Mouse (Mus musculus) heart, embryonic 14.5 days (tissue): ENCODE data around the gene Auts2. TPM values are rescaled to one million over a fixed set of nuclear protein-coding genes. Genes with fewer than 3 reads are reported as not detected.

Source experiments
- ATAC-seq: fragments of 200-750 bp; cut with Nextera tagmentation; 2 replicates; pipeline ENCODE4 v1.8.0; 2017; ENCODE audit warnings: low read depth, moderate TSS enrichment; ENCODE audit not compliant: insufficient number of reproducible peaks, insufficient read depth, low FRiP score
- H3K27ac ChIP-seq, 2 experiments: fragments of 200-500 bp in 1 of 2; fragments of 300-500 bp in 1 of 2; sonication (generic) in 1 of 2; replicated peaks in 1 of 2; 2 replicates each; pipeline ENCODE4 v1.5.1; 2012 to 2014; ENCODE audit warnings: low read depth in 2 of 2, low read length in 2 of 2, control low read depth in 1 of 2, mild to moderate bottlenecking in 1 of 2, mixed read lengths in 1 of 2; ENCODE audit not compliant: control insufficient read depth in 1 of 2, insufficient read depth in 1 of 2
- H3K27me3 ChIP-seq: fragments of 300-500 bp; sonication (generic); 2 replicates; pipeline ENCODE4 v1.6.1; 2014; ENCODE audit warnings: mild to moderate bottlenecking, low read length, control low read depth; ENCODE audit not compliant: control insufficient read depth, insufficient read depth
- H3K36me3 ChIP-seq: fragments of 300-500 bp; sonication (generic); 2 replicates; pipeline ENCODE4 v1.6.1; 2014; ENCODE audit warnings: mild to moderate bottlenecking, control low read depth, low read length, mixed read lengths; ENCODE audit not compliant: control insufficient read depth, insufficient read depth
- H3K4me1 ChIP-seq, 2 experiments: fragments of 200-500 bp in 1 of 2; fragments of 300-500 bp in 1 of 2; sonication (generic) in 1 of 2; 2 replicates each; pipeline ENCODE4 v1.6.1; 2012 to 2014; ENCODE audit warnings: low read length in 2 of 2, control low read depth in 1 of 2, mixed read lengths in 1 of 2; ENCODE audit not compliant: control insufficient read depth in 2 of 2, insufficient read depth in 2 of 2
- H3K4me2 ChIP-seq: fragments of 300-500 bp; sonication (generic); 2 replicates; pipeline ENCODE4 v1.6.1; 2014; ENCODE audit warnings: mild to moderate bottlenecking, low read length
- H3K4me3 ChIP-seq, 2 experiments: fragments of 200-500 bp in 1 of 2; fragments of 300-500 bp in 1 of 2; sonication (generic) in 1 of 2; 2 replicates each; pipeline ENCODE4 v1.5.1; 2012 to 2014; ENCODE audit warnings: low read length in 2 of 2, mild to moderate bottlenecking in 2 of 2, control low read depth in 1 of 2, low read depth in 1 of 2, moderate library complexity in 1 of 2; ENCODE audit not compliant: control insufficient read depth in 1 of 2, insufficient read depth in 1 of 2
- H3K9ac ChIP-seq: fragments of 300-500 bp; sonication (generic); 2 replicates; pipeline ENCODE4 v1.6.1; 2014; ENCODE audit warnings: mild to moderate bottlenecking, low read length
- H3K9me3 ChIP-seq: fragments of 300-500 bp; sonication (generic); 2 replicates; pipeline ENCODE4 v1.6.1; 2016; ENCODE audit warnings: low read length, control low read depth; ENCODE audit not compliant: control insufficient read depth
- WGBS: fragments of 180-500 bp; shearing (Covaris S2); extraction: QIAGEN DNeasy Blood & Tissue Kit; methylation state at CpG from one replicate; pipeline ENCODE4 v1.1.7; 2014; 5-methylcytosine and 5-hydroxymethylcytosine counted together
- polyA plus RNA-seq: library from polyadenylated mRNA; unstranded; fragments of >200 nt; fragmentation: Nextera tagmentation; extraction: Ambion mirVana; gene quantifications from 2 replicates; pipeline ENCODE4 v1.2.1, GENCODE M21; 2014

Auts2 gene
- polyA plus RNA-seq, 1 experiment from 2014 or later, result 18.0 TPM

DNA sequence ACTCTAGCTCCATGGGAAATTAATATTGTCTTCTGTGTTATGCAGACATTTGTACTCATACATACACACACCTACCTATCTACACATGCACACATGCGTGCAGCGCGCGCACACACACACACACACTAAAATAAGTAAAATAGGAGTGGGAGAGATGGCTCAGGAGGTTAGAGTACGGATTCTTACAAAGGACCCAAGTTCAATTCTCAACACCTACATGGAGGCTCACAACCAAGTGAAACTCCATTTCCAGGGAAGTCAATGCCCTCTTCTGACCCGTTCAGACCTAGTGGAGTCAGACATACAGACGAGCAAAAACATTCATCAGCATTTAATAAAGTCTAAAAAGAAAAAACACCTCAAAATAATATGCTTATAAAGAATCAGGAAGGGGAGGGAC is 430.5 kb downstream of the Auts2 start:
- 91% methylated on average over 7 of the region's 7 CpGs for WGBS
- Histone ChIP-seq H3K27me3 (no peaks in the 10 kb centered on the region), H3K9me3 (no peaks in the 10 kb centered on the region), H3K27ac (no peak overlapping the region), H3K9ac (no peak overlapping the region), H3K36me3 (no peaks in the 10 kb centered on the region), H3K4me3 (no peak overlapping the region), H3K4me1 (no peaks in the 10 kb centered on the region), H3K4me2 (no peak overlapping the region)
- ATAC-seq, result no peak

DNA sequence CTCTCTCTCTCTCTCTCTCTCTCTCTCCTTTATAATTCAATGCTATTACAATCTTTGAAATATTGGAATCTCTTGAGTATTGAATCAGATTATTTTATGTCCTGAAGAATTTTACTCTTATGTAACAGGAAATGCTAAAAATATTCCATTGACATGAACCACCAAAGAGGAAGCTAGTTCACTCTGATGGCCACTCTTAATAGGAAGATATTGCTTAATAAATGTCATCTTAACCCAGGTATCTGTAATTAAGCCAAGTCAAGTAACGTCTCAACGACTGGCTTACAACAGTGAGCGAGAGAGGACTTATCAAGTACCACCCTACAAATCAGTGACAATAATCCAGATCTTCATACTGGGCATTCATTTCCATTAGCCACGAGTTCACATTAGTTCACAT is 440.7 kb downstream of the Auts2 start:
- Histone ChIP-seq H3K9me3 (no peaks in the 10 kb centered on the region), H3K36me3 (no peaks in the 10 kb centered on the region), H3K4me1 (peaks cover 9 to 20% of the 10 kb centered on the region in 2 experiments), H3K9ac (no peak overlapping the region), H3K4me3 (no peak overlapping the region), H3K27ac (no peak overlapping the region), H3K4me2 (no peak overlapping the region), H3K27me3 (no peaks in the 10 kb centered on the region)
- WGBS, result 88% methylated on average over 4 of the region's 4 CpGs
- ATAC-seq, result no peak

DNA sequence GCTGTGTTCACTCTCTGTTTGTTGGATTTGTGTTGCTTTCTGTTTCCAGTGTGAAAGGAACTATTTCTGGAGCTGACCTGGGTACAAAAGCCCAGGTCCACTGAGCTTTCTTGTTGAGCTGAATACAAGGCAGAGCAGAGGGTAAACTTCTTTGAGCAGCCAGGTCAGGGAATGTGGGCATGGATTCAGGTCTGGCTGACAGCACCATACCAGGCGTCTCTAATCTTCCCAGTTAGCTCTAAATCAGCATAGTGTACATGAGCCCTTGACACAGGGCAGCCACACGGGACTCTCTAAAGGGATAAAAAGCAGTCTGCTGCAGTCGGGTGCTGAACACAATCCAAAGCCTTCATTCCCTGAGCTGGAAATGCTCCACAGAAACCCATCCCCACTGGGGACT is 444.7 kb downstream of the Auts2 start:
- no peak for ATAC-seq
- no peaks in the 10 kb centered on the region for H3K27me3 ChIP-seq
- no peak overlapping the region for H3K4me3 ChIP-seq
- 0 out of 2 replicates have a peak overlapping the region, but pooled peaks have one; percentile 18 for H3K4me2 ChIP-seq
- 14% methylated on average over 3 of the region's 3 CpGs for WGBS
- peaks cover 9 to 19% of the 10 kb centered on the region in 2 experiments for H3K4me1 ChIP-seq
- 0 out of 2 replicates have a peak overlapping the region, but pooled peaks have one; percentile 30 for H3K9ac ChIP-seq
- H3K36me3 ChIP-seq, result no peaks in the 10 kb centered on the region
- H3K9me3 ChIP-seq, result no peaks in the 10 kb centered on the region
- H3K27ac ChIP-seq, result peak overlapping the region; percentile 43 to 59; a peak in 3 of 4 replicates

DNA sequence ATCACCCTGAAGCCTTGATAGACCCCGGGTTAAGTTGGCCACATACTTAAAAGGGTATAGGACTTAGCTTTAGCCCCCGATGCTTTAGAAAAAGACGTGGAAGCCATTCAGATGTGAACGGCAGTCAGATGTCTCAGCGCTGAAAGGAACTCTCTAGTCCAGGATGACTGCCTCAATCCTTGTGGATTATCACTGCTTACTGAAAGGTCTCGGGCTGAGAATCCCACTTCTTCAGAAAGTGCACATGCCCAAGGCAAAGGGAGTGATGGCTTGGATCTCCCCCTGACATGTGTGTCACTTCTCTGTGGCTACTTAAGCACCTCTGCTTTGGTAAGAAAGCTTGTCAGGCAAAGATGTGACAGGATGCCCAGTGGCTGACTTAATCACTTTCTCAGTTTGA is 450.4 kb downstream of the Auts2 start:
- Histone ChIP-seq H3K36me3 (no peaks in the 10 kb centered on the region), H3K4me3 (no peak overlapping the region), H3K9me3 (no peaks in the 10 kb centered on the region), H3K9ac (no peak overlapping the region), H3K4me2 (no peak overlapping the region), H3K4me1 (peaks cover 0 to 3% of the 10 kb centered on the region in 2 experiments; a peak in 1 of 4 replicates), H3K27ac (no peak overlapping the region), H3K27me3 (no peaks in the 10 kb centered on the region)
- no peak for ATAC-seq
- 34% methylated on average over 6 of the region's 6 CpGs for WGBS

DNA sequence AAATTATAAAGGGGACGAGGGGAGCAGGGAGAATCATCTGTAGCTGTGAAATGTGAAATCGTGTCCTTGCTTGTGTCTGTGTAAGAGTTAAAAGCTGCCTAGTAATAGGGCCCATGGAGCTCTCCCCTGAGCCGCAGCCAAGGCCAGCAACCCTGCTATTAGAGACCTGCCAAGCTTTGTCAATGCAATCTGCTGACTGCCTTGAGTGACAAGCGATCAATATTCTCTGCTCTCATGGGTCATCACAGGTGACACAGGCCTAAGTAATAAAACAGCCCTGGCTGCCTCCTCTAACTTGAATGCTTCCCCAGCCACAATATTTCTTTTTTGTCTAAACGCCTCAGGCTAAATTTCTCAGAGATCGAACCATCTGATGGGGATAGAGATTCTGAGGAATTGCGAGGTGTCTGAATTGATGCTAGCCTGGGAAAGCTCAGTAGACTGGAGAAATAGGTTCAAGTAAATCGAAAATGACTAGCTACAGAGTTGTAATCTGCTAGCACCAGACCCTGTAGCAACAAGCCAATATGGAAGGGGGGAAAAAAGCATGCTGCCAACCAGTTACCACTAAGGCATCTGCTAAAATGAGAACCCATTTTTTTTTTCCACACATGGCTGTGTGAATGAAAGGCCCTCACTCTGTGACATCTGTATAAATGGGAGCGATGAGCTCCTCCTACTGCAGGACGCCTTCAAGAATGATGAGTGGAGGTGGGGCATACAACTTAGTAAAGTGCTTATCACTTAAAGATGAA is 453.5 kb downstream of the Auts2 start:
- no peaks in the 10 kb centered on the region for H3K36me3 ChIP-seq
- H3K9ac ChIP-seq, result no peak overlapping the region
- no peaks in the 10 kb centered on the region for H3K27me3 ChIP-seq
- H3K4me1 ChIP-seq, result peaks cover 0 to 3% of the 10 kb centered on the region in 2 experiments; a peak in 1 of 4 replicates
- no peak overlapping the region for H3K4me3 ChIP-seq
- WGBS, result 84% methylated on average over 10 of the region's 10 CpGs
- no peak overlapping the region for H3K4me2 ChIP-seq
- H3K9me3 ChIP-seq, result no peaks in the 10 kb centered on the region
- ATAC-seq, result no peak
- H3K27ac ChIP-seq, result no peak overlapping the region

DNA sequence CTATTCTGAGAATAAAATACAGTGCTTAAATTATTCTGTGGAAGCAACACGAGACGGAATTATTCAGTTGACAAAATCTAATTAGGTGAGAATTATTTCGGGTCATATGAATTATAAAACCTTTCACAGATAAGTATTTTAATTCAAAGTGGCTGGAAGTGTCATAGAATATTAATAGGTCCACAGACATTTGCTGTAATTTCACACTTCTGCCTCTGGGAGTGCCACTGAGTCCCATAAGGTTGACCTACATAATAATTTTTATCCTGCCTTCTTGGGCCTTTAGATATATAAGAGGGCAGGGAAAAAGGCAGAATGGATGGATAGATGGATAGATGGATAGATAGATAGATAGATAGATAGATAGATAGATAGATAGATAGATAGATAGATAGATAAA is 454.6 kb downstream of the Auts2 start:
- Histone ChIP-seq H3K9me3 (no peaks in the 10 kb centered on the region), H3K4me2 (no peak overlapping the region), H3K27ac (no peak overlapping the region), H3K27me3 (no peaks in the 10 kb centered on the region), H3K36me3 (no peaks in the 10 kb centered on the region), H3K9ac (no peak overlapping the region), H3K4me1 (peaks cover 0 to 3% of the 10 kb centered on the region in 2 experiments; a peak in 1 of 4 replicates), H3K4me3 (no peak overlapping the region)
- 87% methylated on average over 3 of the region's 3 CpGs for WGBS
- ATAC-seq, result no peak

DNA sequence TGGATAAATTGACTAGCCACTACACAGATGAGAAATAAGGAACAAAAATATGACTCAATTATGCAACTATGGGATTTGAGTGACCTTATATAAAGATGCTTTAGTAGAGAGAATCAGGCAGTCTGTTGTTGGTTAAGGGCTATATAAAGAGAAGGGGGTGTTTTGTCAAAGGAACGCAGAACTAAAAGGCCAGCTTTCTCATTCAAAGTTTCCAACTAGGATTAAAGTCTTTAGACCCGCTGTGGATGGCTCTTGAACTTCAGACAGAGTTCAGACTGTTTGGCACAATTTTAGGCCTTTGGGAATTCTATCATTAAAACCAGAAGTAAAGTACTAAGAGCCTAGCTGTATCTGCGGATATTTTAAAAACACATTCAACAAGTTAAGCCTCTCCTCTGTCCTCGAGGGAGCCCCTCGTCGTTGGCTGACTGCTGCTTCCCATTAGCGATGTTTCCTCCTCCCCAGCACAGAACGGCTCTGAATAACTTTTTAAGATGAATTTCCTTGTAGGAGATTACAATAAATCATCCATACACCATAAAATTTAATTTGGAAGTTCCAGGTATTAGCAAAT is 459.3 kb downstream of the Auts2 start:
- Histone ChIP-seq H3K4me2 (no peak overlapping the region), H3K36me3 (no peaks in the 10 kb centered on the region), H3K4me3 (no peak overlapping the region), H3K9ac (no peak overlapping the region), H3K27me3 (no peaks in the 10 kb centered on the region), H3K4me1 (peaks cover 0 to 3% of the 10 kb centered on the region in 2 experiments; a peak in 1 of 4 replicates), H3K9me3 (no peaks in the 10 kb centered on the region), H3K27ac (no peak overlapping the region)
- no peak for ATAC-seq
- 48% methylated on average over 8 of the region's 8 CpGs for WGBS
